Mouse (Mus musculus) embryonic facial prominence, embryonic 12.5 days (tissue): ENCODE measurements around the gene Olfr1454. TPM values are rescaled to one million over a fixed set of nuclear protein-coding genes. Genes with fewer than 3 reads are reported as not detected.

ENCODE experiments used
- ATAC-seq: fragments of 200-750 bp; cut with Nextera tagmentation; 2 replicates; pipeline ENCODE4 v1.8.0; 2017; ENCODE audit not compliant: insufficient number of reproducible peaks, insufficient read depth, low FRiP score, low TSS enrichment
- H3K27ac ChIP-seq: fragments of 300-500 bp; sonication (generic); 2 replicates; pipeline ENCODE4 v1.5.1; 2016; ENCODE audit warnings: mild to moderate bottlenecking
- H3K27me3 ChIP-seq: fragments of 300-500 bp; sonication (generic); 2 replicates; pipeline ENCODE4 v1.6.1; 2016; ENCODE audit warnings: mild to moderate bottlenecking, moderate library complexity
- H3K36me3 ChIP-seq: fragments of 300-500 bp; sonication (generic); 2 replicates; pipeline ENCODE4 v1.6.1; 2016; ENCODE audit warnings: mild to moderate bottlenecking
- H3K4me1 ChIP-seq: fragments of 300-500 bp; sonication (generic); 2 replicates; pipeline ENCODE4 v1.6.1; 2016
- H3K4me2 ChIP-seq: fragments of 300-500 bp; sonication (generic); replicated peaks from 2 replicates; pipeline ENCODE4 v1.6.1; 2016; ENCODE audit warnings: mild to moderate bottlenecking, moderate library complexity
- H3K4me3 ChIP-seq: fragments of 300-500 bp; sonication (generic); 2 replicates; pipeline ENCODE4 v1.5.1; 2016; ENCODE audit warnings: mild to moderate bottlenecking
- H3K9ac ChIP-seq: fragments of 300-500 bp; sonication (generic); 2 replicates; pipeline ENCODE4 v1.6.1; 2016; ENCODE audit warnings: mild to moderate bottlenecking, moderate library complexity
- H3K9me3 ChIP-seq: fragments of 300-500 bp; sonication (generic); 2 replicates; pipeline ENCODE4 v1.6.1; 2016; ENCODE audit warnings: mild to moderate bottlenecking, moderate library complexity
- WGBS: fragments of 180-500 bp; shearing (Covaris S2); methylation state at CpG from one replicate; pipeline ENCODE4 v1.1.7; 2016; 5-methylcytosine and 5-hydroxymethylcytosine counted together
- polyA plus RNA-seq: library from polyadenylated mRNA; unstranded; fragments of >200 nt; fragmentation: Nextera tagmentation; extraction: Ambion mirVana; gene quantifications from 2 replicates; pipeline ENCODE4 v1.2.1, GENCODE M21; 2016

Olfr1454 gene
- polyA plus RNA-seq = not detected in 2 replicates

GRCm38 (mm10) chr19:13060310-13060709 lies at the start of gene Olfr1454:
Gene Olfr1454 (plus strand): TSS chr19:13060610.
- ATAC-seq = no peak
- Histone ChIP-seq H3K9me3 (peaks cover 13% of the 10 kb centered on the region), H3K4me2 (no peak within 1 kb of the TSS), H3K4me3 (no peak within 1 kb of the TSS), H3K9ac (no peak within 1 kb of the TSS), H3K27ac (no peak within 1 kb of the TSS), H3K27me3 (no peaks in the 10 kb centered on the region), H3K36me3 (no peaks in the 10 kb centered on the region), H3K4me1 (no peaks in the 10 kb centered on the region)
- 63% methylated on average over 2 of the region's 2 CpGs for WGBS

- no peaks in the 10 kb centered on the region for H3K4me1 ChIP-seq
- WGBS = 45% methylated on average over 1 of the region's 1 CpGs
- ATAC-seq = no peak
Observed at GRCm38 (mm10) chr19:13028227-13028626, 32.2 kb upstream of the Olfr1454 start, which contains the start of gene Olfr1453. Gene Olfr1453 (minus strand): TSS chr19:13028327.

GRCm38 (mm10) chr19:13093908-13094307 lies 33.5 kb downstream of the Olfr1454 start:
- no peak for ATAC-seq
- no peaks in the 10 kb centered on the region for H3K36me3 ChIP-seq
- WGBS = 92% methylated on average over 1 of the region's 1 CpGs

More at GRCm38 (mm10) chr19:13028227-13028626, 32.2 kb upstream of the Olfr1454 start, which contains the start of gene Olfr1453:
- Histone ChIP-seq H3K27me3 (no peaks in the 10 kb centered on the region), H3K9me3 (peaks cover 5% of the 10 kb centered on the region; the same call in 1 of the 2 replicates), H3K36me3 (no peaks in the 10 kb centered on the region), H3K9ac (no peak within 1 kb of the TSS), H3K4me3 (no peak within 1 kb of the TSS), H3K27ac (no peak within 1 kb of the TSS), H3K4me2 (no peak within 1 kb of the TSS)

GRCm38 (mm10) chr19:13097791-13098190 lies 37.4 kb downstream of the Olfr1454 start, which contains the start of gene Olfr1457:
Gene Olfr1457 (minus strand): TSS chr19:13097891.
- H3K4me3 ChIP-seq = no peak within 1 kb of the TSS
- H3K4me1 ChIP-seq = no peaks in the 10 kb centered on the region
- no peaks in the 10 kb centered on the region for H3K27me3 ChIP-seq
- ATAC-seq = no peak
- WGBS = 66% methylated on average over 2 of the region's 2 CpGs
- H3K4me2 ChIP-seq = no peak within 1 kb of the TSS
- H3K9ac ChIP-seq = no peak within 1 kb of the TSS
- H3K36me3 ChIP-seq = no peaks in the 10 kb centered on the region
- H3K27ac ChIP-seq = no peak within 1 kb of the TSS
- H3K9me3 ChIP-seq = peaks cover 2% of the 10 kb centered on the region; the same call in 1 of the 2 replicates

More at GRCm38 (mm10) chr19:13093908-13094307, 33.5 kb downstream of the Olfr1454 start:
- H3K27ac ChIP-seq = no peak overlapping the region
- H3K9me3 ChIP-seq = peaks cover 9% of the 10 kb centered on the region
- no peak overlapping the region for H3K9ac ChIP-seq
- H3K4me1 ChIP-seq = no peaks in the 10 kb centered on the region
- H3K4me3 ChIP-seq = no peak overlapping the region
- no peak overlapping the region for H3K4me2 ChIP-seq
- H3K27me3 ChIP-seq = no peaks in the 10 kb centered on the region

- ATAC-seq = no peak
- 82% methylated on average over 3 of the region's 3 CpGs for WGBS
- no peak within 1 kb of the TSS for H3K27ac ChIP-seq
- H3K9ac ChIP-seq = no peak within 1 kb of the TSS
- H3K27me3 ChIP-seq = no peaks in the 10 kb centered on the region
- H3K36me3 ChIP-seq = no peaks in the 10 kb centered on the region
- no peak within 1 kb of the TSS for H3K4me3 ChIP-seq
- peaks cover 7% of the 10 kb centered on the region; the same call in 1 of the 2 replicates for H3K9me3 ChIP-seq
- H3K4me1 ChIP-seq = no peaks in the 10 kb centered on the region
- no peak within 1 kb of the TSS for H3K4me2 ChIP-seq
Observed at GRCm38 (mm10) chr19:13106675-13107074, 46.3 kb downstream of the Olfr1454 start, which contains the start of gene Olfr1458. Gene Olfr1458 (minus strand): TSS chr19:13106775.

Other genes starting within 250 kb of the Olfr1454 start
- not detected in 2 replicates for gene Gm5244, start 213.9 kb upstream of the Olfr1454 start, polyA plus RNA-seq
- not detected in 2 replicates for gene Olfr1444, start 203.3 kb upstream of the Olfr1454 start, polyA plus RNA-seq
- not detected in 2 replicates for gene Olfr1445, start 176.8 kb upstream of the Olfr1454 start, polyA plus RNA-seq
- gene Olfr1446, start 167.1 kb upstream of the Olfr1454 start, polyA plus RNA-seq = 0.32 TPM in 1 of 2 replicates, not detected in the other
- gene Olfr1447, start 156.9 kb upstream of the Olfr1454 start, polyA plus RNA-seq = not detected in 2 replicates
- gene Olfr1448, start 136.2 kb upstream of the Olfr1454 start, polyA plus RNA-seq = not detected in 2 replicates
- gene Olfr1449, start 129.8 kb upstream of the Olfr1454 start, polyA plus RNA-seq = not detected in 2 replicates
- gene Olfr1450, start 110.4 kb upstream of the Olfr1454 start, polyA plus RNA-seq = not detected in 2 replicates
- gene Olfr1451, start 65.6 kb upstream of the Olfr1454 start, polyA plus RNA-seq = not detected in 2 replicates
- not detected in 2 replicates for gene Olfr1453, start 32.3 kb upstream of the Olfr1454 start, polyA plus RNA-seq
- gene Olfr1457, start 37.3 kb downstream of the Olfr1454 start, polyA plus RNA-seq = not detected in 2 replicates
- not detected in 2 replicates for gene Olfr1458, start 46.2 kb downstream of the Olfr1454 start, polyA plus RNA-seq
- not detected in 2 replicates for gene Olfr1459, start 88.9 kb downstream of the Olfr1454 start, polyA plus RNA-seq
- gene Olfr1461, start 102.4 kb downstream of the Olfr1454 start, polyA plus RNA-seq = not detected in 2 replicates
- gene Olfr1462, start 125.1 kb downstream of the Olfr1454 start, polyA plus RNA-seq = not detected in 2 replicates
- not detected in 2 replicates for gene Olfr1463, start 170.7 kb downstream of the Olfr1454 start, polyA plus RNA-seq